Comparison of ENCODE assay signal across 19 mouse cellular contexts in genomic region chr7:90362788-90363187, GRCm38 (mm10).
A peak's percentile ranks its signal among the peaks of the same experiment; 100 is the strongest.
DNase-seq lines count a peak whose midpoint lies in the region; ATAC-seq and TF ChIP-seq lines count a peak whose summit lies in the region.
"Had no signal": no experiment of that assay in that cellular context is flagged by ENCODE, and none has a peak within 500 bp of the region (broad histone marks: within the 10 kb centered on the region; RNA-seq: fewer than 3 reads in every experiment).

No protein-coding gene starts in this region.

- H3K9me3 ChIP-seq in stomach, embryonic 15.5 days = no peaks in the 10 kb centered on the region
- H3K9me3 ChIP-seq in forebrain, embryonic 13.5 days (replicated peaks) = no peaks in the 10 kb centered on the region
- H3K9me3 ChIP-seq: embryonic facial prominence, embryonic 12.5 days; heart, embryonic 15.5 days; hindbrain, embryonic 12.5 days; limb, embryonic 13.5 days had no signal

- no peaks in the 10 kb centered on the region for H3K4me1 ChIP-seq in lung, adult 2 months (ENCODE audit: control insufficient read depth, insufficient read depth, low read length)
- H3K4me1 ChIP-seq in stomach, embryonic 15.5 days = no peaks in the 10 kb centered on the region
- H3K4me1 ChIP-seq in forebrain, embryonic 13.5 days = no peaks in the 10 kb centered on the region
- H3K4me1 ChIP-seq: embryonic facial prominence, embryonic 12.5 days; heart, embryonic 15.5 days; hindbrain, embryonic 12.5 days had no signal

- peak overlapping the region; percentile 46; the same call in 1 of the 2 replicates for H3K27ac ChIP-seq in stomach, embryonic 15.5 days
- no peak overlapping the region for H3K27ac ChIP-seq in forebrain, embryonic 13.5 days
- H3K27ac ChIP-seq: embryonic facial prominence, embryonic 12.5 days; gastrocnemius, adult 2 months; heart, embryonic 15.5 days; hindbrain, embryonic 12.5 days; limb, embryonic 13.5 days had no signal

- no peak for TF ChIP-seq POLR2A in lung, adult 2 months (IDR thresholded peaks at IDR 0.05; ENCODE audit: borderline replicate concordance, extremely low read depth, low read depth, low read length)

- ATAC-seq in hematopoietic stem cell, adult 5-6 weeks (replicated peaks in 1 of 2; ENCODE audit: insufficient read depth in 1 of 2, low FRiP score in 2 of 2, low TSS enrichment in 1 of 2, low read depth in 1 of 2, poor library complexity in 2 of 2, severe bottlenecking in 2 of 2) = peak; percentile 63 to 64
- ATAC-seq in stomach, embryonic 15.5 days (ENCODE audit: insufficient read depth, low FRiP score, low read depth) = peak; percentile 94
- ATAC-seq in forebrain, embryonic 13.5 days = no peak
- ATAC-seq: inflammation-experienced regulatory T-cells, adult 6 months had no signal

- H3K4me3 ChIP-seq in lung, adult 2 months (replicated peaks; ENCODE audit: extremely low read depth, low read depth, low read length) = no peak overlapping the region
- no peak overlapping the region for H3K4me3 ChIP-seq in stomach, embryonic 15.5 days (replicated peaks)
- no peak overlapping the region for H3K4me3 ChIP-seq in forebrain, embryonic 13.5 days
- H3K4me3 ChIP-seq: embryonic facial prominence, embryonic 12.5 days; gastrocnemius, adult 2 months; heart, embryonic 15.5 days; hindbrain, embryonic 12.5 days; limb, embryonic 13.5 days had no signal

- TF ChIP-seq CTCF in lung, adult 2 months (IDR thresholded peaks at IDR 0.05; ENCODE audit: insufficient read depth, low read length) = no peak

- H3K27me3 ChIP-seq in stomach, embryonic 15.5 days (replicated peaks) = no peaks in the 10 kb centered on the region
- H3K27me3 ChIP-seq in forebrain, embryonic 13.5 days = no peaks in the 10 kb centered on the region
- H3K27me3 ChIP-seq: embryonic facial prominence, embryonic 12.5 days; heart, embryonic 15.5 days; hindbrain, embryonic 12.5 days had no signal

- no peak overlapping the region for H3K9ac ChIP-seq in stomach, embryonic 15.5 days
- no peak overlapping the region for H3K9ac ChIP-seq in forebrain, embryonic 13.5 days
- H3K9ac ChIP-seq: embryonic facial prominence, embryonic 12.5 days; heart, embryonic 15.5 days; hindbrain, embryonic 12.5 days; limb, embryonic 13.5 days had no signal

- DNase-seq in lung, adult 18-20 months = peak; percentile 47 to 72
- no peak for DNase-seq in lung, adult 2 months
- DNase-seq in lung, postnatal 25 days (ENCODE audit: low spot score) = peak; percentile 30
- no peak for DNase-seq in cerebellum, postnatal 36 days
- DNase-seq: adrenal gland, adult 8-10 months; cerebellum, adult 11-12 months; gastrocnemius, adult 2 months; heart, adult 18-20 months; kidney, postnatal 10 days; midbrain, embryonic 14.5 days; thymus, postnatal 14 days had no signal

- WGBS in lung, adult 2 months = 45% methylated on average over 7 of the region's 7 CpGs
- WGBS in stomach, embryonic 15.5 days = 35% methylated on average over 7 of the region's 7 CpGs
- WGBS in forebrain, embryonic 13.5 days = 72% methylated on average over 7 of the region's 7 CpGs

- H3K4me2 ChIP-seq in stomach, embryonic 15.5 days = 0 out of 2 replicates have a peak overlapping the region, but pooled peaks have one; percentile 16
- H3K4me2 ChIP-seq in forebrain, embryonic 13.5 days = no peak overlapping the region
- H3K4me2 ChIP-seq: embryonic facial prominence, embryonic 12.5 days; heart, embryonic 15.5 days; hindbrain, embryonic 12.5 days; limb, embryonic 13.5 days had no signal

- no peaks in the 10 kb centered on the region for H3K36me3 ChIP-seq in stomach, embryonic 15.5 days
- H3K36me3 ChIP-seq in forebrain, embryonic 13.5 days (ENCODE audit: poor library complexity, severe bottlenecking) = no peaks in the 10 kb centered on the region
- H3K36me3 ChIP-seq: embryonic facial prominence, embryonic 12.5 days; heart, embryonic 15.5 days; hindbrain, embryonic 12.5 days; limb, embryonic 13.5 days had no signal

Comparison
In these comparisons a context has a peak if more than half of its experiments do, and no peak if none do; other contexts are left out.
1. DNase-seq: peak in lung, adult 18-20 months (2 of 2) and lung, postnatal 25 days (single experiment); none in lung, adult 2 months (single experiment) and cerebellum, postnatal 36 days (0 of 2).